Mouse (Mus musculus) embryonic fibroblast, embryonic 13.5 days (primary cell): ENCODE results near the gene H2al1d. TPM values are rescaled to one million over a fixed set of nuclear protein-coding genes. Genes with fewer than 3 reads are reported as not detected.
"Not testable (repeated sequence)": the region's sequence is repeated elsewhere in the genome, so short reads cannot be mapped to it uniquely, and the experiment has no call there.

Source experiments
- H3K27ac ChIP-seq: 2 replicates; pipeline ENCODE4 v1.5.1; 2012; ENCODE audit warnings: low read length, control low read depth, inconsistent platforms; ENCODE audit not compliant: insufficient read depth
- H3K4me1 ChIP-seq: 2 replicates; pipeline ENCODE4 v1.6.1; 2011; ENCODE audit warnings: low read length; ENCODE audit not compliant: control insufficient read depth, insufficient read depth
- H3K4me3 ChIP-seq: 2 replicates; pipeline ENCODE4 v1.5.1; 2011; ENCODE audit warnings: mild to moderate bottlenecking, control low read depth, low read length; ENCODE audit not compliant: insufficient read depth
- CTCF ChIP-seq: IDR thresholded peaks from 2 replicates; pipeline ENCODE4 v1.5.1; 2011; ENCODE audit warnings: mild to moderate bottlenecking, control low read depth, low read length, moderate library complexity, borderline replicate concordance; ENCODE audit not compliant: insufficient read depth
- POLR2A ChIP-seq: IDR thresholded peaks from 2 replicates; pipeline ENCODE4 v1.6.1; 2011; ENCODE audit warnings: low read depth, mild to moderate bottlenecking, control low read depth, low read length, moderate library complexity
- polyA plus RNA-seq: library from polyadenylated mRNA; stranded (reverse); fragments of >200 nt; gene quantifications from 2 replicates; pipeline ENCODE4 v1.2.4, GENCODE M21; 2011; ENCODE audit warnings: low read depth; ENCODE audit not compliant: missing spikeins, insufficient read length

H2al1d gene
- polyA plus RNA-seq, 1 experiment: not detected

DNA sequence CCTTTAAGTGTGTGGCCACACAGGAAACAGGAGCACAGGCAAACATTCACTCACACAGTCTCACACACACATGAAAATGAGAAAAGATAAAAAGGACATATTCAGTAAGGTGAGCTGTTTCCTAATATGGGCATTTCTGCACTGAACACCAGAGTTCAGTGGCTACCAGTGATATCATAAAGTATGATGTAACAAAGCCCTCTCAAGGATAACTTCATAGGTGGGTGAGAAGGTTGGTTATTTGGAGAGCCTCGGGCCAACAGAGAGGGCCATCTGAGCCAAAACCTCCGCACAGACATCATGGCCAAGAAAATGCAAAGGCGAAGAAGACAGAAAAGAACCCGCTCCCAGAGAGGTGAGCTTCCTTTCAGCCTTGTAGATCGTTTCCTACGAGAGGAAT lies 12.6 kb downstream of the H2al1d start, which contains the start of gene H2al1h:
Gene H2al1h, plus strand, starts transcription at position 301 of the 400 bp plus-strand sequence.
- H3K4me1 ChIP-seq, H3K27ac ChIP-seq, H3K4me3 ChIP-seq: not testable (repeated sequence)

DNA sequence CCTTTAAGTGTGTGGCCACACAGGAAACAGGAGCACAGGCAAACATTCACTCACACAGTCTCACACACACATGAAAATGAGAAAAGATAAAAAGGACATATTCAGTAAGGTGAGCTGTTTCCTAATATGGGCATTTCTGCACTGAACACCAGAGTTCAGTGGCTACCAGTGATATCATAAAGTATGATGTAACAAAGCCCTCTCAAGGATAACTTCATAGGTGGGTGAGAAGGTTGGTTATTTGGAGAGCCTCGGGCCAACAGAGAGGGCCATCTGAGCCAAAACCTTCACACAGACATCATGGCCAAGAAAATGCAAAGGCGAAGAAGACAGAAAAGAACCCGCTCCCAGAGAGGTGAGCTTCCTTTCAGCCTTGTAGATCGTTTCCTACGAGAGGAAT lies 15.7 kb downstream of the H2al1d start, which contains the start of gene H2al1i:
Gene H2al1i, plus strand, starts transcription at position 301 of the 400 bp plus-strand sequence.
- H3K4me1 ChIP-seq, H3K27ac ChIP-seq, H3K4me3 ChIP-seq: not testable (repeated sequence)

DNA sequence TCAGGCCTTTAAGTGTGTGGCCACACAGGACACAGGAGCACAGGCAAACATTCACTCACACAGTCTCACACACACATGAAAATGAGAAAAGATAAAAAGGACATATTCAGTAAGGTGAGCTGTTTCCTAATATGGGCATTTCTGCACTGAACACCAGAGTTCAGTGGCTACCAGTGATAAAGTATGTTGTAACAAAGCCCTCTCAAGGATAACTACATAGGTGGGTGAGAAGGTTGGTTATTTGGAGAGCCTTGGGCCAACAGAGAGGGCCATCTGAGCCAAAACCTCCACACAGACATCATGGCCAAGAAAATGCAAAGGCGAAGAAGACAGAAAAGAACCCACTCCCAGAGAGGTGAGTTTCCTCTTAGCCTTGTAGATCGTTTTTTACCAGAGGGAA lies 18.9 kb downstream of the H2al1d start, which contains the start of gene H2al1j:
Gene H2al1j, plus strand, starts transcription at position 301 of the 400 bp plus-strand sequence.
- not testable (repeated sequence) for H3K4me3 ChIP-seq, H3K4me1 ChIP-seq, H3K27ac ChIP-seq

DNA sequence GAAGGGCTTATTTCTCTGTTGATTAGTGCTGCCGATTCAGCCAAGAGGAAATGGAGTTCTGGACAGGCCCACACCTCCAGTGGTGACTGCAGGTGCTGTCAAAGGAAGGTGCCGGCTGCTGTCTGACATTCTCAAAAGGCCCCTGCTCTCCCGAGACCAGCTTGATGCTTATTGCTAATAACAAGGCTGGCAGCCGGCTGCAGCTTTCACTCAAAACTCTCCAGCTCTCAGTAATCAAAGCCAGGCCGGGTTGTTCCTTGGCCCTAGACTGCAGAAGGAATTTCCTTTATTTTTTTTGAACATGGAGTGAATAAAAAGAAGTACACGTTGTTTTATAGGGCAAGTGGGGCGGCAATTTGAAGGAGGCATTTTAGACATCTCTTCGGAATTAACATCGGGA lies 37.1 kb downstream of the H2al1d start:
- TF ChIP-seq CTCF (no peak), POLR2A (no peak)
- Histone ChIP-seq H3K4me3 (no peak overlapping the region), H3K27ac (no peak overlapping the region), H3K4me1 (no peaks in the 10 kb centered on the region)

DNA sequence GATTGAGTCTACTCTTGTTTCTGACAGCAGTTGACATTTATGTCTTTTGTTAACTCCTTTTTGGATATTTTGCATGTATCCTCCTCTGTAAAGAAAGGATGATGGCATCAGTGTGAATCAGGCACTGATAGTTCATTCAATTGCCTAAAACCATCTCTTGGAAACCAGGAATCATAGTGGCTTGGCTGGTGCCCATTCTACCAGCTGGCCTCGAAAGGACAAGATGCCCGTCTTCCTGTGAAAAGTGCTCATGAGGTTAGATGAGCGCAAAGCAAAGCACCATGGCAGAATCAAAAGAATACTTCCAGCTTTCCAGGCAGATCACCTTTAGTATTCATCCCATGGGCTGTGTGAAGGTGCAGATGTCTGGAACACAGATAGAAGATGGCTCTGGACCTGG lies 38.1 kb downstream of the H2al1d start:
- Histone ChIP-seq H3K4me3 (no peak overlapping the region), H3K27ac (no peak overlapping the region), H3K4me1 (no peaks in the 10 kb centered on the region)
- no peak for TF ChIP-seq POLR2A
- TF ChIP-seq CTCF: no peak

Other genes with a start within 250 kb of the H2al1d start
- gene H2al1a, start 9.6 kb upstream of the H2al1d start, polyA plus RNA-seq: not detected in 2 replicates
- not detected in 2 replicates for gene H2al1b, start 6.4 kb upstream of the H2al1d start, polyA plus RNA-seq
- not detected in 2 replicates for gene H2al1c, start 3.2 kb upstream of the H2al1d start, polyA plus RNA-seq
- gene H2al1e, start 3.1 kb downstream of the H2al1d start, polyA plus RNA-seq: not detected in 2 replicates
- gene H2al1f, start 6.3 kb downstream of the H2al1d start, polyA plus RNA-seq: not detected in 2 replicates
- gene H2al1g, start 9.4 kb downstream of the H2al1d start, polyA plus RNA-seq: not detected in 2 replicates
- gene H2al1h, start 12.7 kb downstream of the H2al1d start, polyA plus RNA-seq: not detected in 2 replicates
- gene H2al1i, start 15.8 kb downstream of the H2al1d start, polyA plus RNA-seq: not detected in 2 replicates
- not detected in 2 replicates for gene H2al1j, start 19.0 kb downstream of the H2al1d start, polyA plus RNA-seq